Mouse (Mus musculus): ENCODE results near the gene Tmem132a.

Tmem132a gene

DNA sequence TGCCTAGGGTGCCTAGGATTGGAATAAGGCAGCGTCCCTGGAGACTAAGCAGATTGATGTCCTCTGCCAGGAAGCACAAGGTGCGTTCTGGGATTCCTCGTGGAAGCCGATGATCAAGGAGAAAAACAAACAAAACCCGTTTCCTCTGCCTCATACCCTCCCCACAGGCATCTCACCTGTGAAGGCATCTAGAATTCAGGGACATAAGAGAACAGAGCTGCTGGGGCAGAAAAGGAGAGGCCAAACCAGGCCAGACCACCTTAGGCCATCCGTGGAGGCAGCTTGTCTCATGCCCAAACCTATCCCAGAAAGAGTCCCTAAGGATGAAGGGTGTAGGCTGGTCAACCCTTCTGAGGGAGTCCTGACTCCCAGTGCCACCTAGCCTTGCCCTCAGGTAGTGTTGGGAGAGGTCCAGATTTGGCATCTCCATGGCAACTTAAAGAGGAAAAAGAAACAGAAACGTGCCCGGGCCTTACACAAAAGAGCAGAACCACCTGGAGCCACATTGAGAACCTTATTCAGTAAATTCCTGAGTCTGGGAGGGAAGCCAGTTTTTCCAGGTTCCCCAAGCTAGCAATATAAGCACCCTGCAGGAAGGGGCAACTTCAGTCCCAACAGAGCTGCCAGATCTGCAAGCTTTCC lies at the start of gene Tmem132a:
Tmem132a (minus strand) TSS at position 55 of the 642 bp plus-strand sequence.
- no peak for DNase-seq (ENCODE audit: low read depth, low spot score)

DNA sequence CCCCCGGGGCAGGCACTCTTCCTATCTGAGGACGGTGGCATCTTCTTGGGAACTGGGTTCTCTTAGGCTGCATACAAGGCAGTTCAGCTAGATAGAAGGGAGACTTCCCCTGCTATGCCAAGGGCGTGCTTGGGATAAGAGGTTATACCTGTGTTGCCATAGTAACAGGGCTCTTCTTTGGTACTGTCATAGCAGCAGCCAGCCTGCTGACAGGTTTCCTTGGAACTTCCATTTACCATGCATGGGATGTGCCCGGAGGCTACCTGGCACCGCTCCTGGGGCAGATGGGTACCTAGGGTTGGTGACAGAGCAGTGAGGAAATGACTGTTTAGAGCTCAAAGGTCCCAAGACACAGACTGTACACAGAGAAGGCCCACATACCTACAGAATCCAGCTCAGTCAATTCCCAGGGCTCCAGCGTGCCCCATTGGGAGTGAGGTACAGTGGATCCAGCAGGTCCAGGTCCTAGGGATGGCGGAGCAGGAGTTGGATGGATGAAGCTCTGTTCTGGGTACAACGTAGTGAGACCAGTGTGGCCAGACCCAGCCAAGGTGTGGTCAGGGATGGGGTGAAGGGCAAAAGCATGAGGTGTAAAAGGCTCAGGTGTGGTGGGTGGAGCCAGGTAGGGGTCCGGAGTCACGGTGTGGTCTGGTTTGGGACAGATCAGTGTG lies 48.7 kb upstream of the Tmem132a start:
- DNase-seq (ENCODE audit: low read depth, low spot score), result no peak

DNA sequence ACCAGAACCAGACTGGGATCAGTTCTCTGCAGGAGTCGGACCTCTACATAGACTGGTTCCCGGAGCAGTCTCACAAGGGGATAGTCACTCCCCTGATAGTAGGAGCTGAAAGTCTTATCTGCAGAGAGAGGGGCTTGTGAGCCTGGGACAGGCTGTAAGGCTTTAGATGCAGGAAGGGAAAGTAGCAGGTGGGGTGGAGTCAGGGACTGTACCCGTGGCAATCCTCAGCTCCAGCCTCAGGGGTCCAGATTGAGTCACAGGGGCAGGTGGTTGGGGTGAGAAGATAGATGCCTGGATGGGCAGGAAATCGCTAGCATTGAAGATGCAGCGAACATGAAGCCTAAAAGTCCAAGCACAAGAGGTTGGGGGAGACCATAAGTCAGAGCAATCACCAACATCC lies 46.8 kb upstream of the Tmem132a start:
- DNase-seq (ENCODE audit: low read depth, low spot score), result no peak

DNA sequence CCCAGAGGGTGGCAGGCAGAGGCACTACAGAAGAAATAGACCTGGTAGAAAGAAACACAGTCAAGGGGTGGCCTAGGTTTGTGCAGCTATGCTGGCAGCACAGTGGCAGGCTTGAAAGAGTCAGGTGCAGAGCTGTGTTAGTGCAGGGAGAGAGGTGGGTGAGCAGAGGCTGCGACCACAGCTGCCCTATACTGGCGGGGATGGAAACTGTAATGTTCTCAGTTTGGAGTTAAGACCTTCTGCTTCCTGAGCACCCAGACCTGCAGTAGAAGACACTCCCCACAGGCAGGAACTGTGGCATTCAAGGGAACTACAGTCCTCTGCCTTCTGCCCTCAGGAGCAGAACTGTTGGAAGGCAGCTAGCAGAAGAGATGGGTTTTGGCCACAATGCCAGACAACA lies 45.1 kb upstream of the Tmem132a start:
- no peak for DNase-seq (ENCODE audit: low read depth, low spot score)

DNA sequence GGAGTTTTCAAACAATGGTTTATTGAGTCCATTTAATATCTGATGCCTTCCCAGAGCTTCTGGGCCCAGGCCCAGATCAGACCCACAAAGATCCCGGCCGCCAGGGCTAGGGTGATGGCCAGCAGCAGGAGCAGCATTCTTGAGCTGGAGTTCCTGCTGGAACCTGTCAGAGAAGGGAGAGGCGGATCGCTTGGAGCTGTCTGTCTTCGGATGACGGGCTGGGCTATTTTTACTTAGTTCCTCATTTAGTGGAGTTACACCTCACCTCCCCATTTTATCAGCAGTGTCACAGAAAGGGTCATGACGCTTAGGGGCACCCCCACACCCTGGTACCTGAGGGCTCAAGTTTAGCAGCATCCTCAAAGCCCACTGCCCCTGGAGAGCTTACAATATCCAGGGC lies 44.6 kb upstream of the Tmem132a start:
- no peak for DNase-seq (ENCODE audit: low read depth, low spot score)

DNA sequence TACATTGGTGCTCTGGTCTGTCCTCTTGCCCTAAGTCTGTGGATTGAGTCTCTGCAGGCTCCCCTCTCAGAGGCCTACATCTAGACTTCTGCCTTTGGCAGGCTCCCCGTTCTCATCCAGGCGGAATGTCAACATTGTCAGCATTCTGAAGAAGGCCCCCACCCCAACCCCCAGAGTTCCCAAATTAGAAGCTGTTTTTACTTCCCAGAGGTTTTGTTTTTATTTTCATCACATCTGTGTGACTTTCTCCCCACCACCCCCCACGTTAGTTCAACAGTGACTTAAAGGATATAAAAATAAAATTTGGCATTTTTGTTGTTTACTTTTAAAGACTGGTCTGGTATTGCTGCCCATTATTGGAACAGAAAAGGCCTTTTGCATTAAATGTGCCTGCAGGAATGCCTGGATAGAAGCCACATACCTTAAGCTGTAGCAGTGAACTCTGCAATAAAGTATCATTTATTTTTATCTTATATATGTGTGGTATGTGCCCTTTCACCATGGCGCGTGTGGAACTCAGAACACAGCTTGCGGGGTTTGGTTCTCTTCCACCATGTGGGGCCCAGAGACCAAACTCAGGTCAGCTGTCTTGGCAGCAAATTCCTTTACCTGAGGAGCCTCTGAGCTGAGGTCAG lies 39.5 kb upstream of the Tmem132a start:
- no peak for DNase-seq (ENCODE audit: low read depth, low spot score)

DNA sequence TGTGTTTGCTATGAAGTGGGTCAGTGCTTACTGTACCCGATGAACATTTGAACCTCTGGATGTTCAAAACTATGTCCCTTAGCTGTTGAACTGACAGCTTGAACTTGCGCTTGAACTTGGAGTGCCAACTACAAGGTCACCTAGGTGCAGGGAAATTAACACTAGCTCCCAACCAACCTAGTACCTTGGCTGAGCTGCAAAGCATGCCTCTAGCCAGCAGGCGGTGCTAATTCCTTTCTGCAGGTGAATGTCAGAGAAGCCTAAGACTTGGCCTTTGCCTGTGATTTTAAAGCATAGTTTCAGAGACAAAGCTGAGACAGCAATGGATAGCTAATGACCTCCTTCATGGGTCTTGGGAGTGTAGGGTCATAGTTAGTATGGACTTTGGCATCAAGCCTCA lies 38.2 kb upstream of the Tmem132a start:
- DNase-seq (ENCODE audit: low read depth, low spot score), result peak; percentile 67

DNA sequence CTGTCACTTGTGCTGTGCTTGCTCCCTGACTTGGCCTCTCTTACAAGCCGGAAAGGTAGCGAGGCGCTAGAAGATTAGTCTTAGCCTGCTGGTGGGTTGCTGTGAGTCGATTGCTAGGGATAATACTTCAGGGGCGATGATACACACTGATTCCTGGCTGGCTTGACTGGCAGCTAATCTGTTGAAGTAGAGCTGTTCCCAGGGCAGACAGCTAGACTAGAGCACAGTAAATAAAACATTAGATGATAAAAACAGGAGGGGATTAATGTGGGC lies 35.9 kb upstream of the Tmem132a start:
- DNase-seq (ENCODE audit: low read depth, low spot score), result no peak

DNA sequence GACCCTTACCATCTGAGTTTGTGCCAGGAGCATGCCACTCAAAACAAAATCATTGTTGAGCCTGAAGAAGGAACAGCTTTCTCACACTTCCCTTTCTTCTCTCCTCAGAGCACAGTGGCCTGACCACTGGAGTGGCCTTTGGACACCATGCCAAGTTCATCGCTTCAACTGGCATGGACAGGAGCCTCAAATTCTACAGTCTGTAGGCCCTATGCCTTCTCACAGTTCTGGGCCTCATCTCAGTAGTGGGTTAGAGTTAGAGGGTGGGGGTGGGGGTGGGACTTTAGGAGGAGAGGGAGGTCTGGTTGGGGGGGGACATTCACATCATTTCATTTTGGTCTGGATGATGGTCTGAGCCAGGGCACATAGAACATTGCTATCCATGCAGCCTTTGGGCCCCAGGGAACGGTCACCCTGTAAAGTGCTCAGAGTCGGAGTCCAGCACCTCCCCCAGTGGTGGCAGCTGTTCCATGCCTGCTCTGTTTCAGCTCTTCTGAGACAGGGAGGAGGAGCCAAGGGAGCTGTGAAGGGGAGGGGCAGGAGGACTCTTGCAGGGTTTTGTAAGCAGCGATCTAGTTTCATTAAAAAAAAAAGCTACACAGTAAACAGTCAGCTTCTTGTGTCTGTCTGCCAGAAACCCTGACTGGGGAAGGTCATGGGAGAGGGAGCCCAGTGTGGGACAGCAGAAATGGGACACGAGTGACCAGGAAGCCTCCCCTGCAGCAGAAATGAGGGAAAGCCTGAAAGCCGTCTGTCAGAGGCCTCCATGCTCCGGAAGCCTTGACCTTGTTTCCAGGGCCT lies 35.4 kb upstream of the Tmem132a start:
- DNase-seq (ENCODE audit: low read depth, low spot score), result no peak

DNA sequence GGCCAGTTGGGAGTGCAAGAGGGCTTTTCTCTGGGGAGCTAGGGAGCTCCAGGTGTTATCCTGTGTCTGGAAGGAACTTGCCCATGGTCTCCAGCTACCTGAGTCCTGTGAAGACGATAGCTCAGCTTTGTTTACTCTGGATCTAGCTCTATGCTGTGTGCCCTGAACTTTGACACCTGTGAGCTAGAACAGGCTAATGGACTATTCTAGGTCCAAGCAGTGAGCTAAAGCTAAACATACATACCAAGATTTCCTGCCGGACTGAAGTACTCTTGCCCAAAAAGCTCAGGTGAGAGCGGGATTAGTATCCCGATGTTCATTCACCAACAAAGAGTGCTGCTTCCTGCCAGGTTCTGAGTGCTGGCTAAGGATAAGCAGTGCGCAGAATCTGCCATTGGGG lies 34.8 kb upstream of the Tmem132a start:
- no peak for DNase-seq (ENCODE audit: low read depth, low spot score)

DNA sequence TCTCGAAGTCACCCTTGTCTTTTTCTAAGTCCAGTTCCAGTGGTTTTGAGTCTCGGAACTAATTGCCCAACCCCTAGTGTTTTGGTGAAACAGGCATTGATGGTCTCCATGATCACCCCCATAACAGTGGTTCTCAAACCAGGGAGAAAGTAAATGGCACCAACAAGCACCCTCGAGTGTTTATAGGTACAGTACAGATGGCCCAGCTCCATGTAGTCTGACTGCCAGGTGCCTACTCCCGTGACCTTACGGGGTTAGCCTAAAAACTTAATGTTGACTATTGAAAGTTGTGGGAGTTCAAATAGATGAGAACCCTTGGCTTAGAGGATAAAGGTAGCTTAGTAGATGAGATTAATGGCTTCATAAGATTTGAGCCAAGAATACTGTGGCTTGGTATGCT lies 31.3 kb upstream of the Tmem132a start:
- no peak for DNase-seq (ENCODE audit: low read depth, low spot score)

DNA sequence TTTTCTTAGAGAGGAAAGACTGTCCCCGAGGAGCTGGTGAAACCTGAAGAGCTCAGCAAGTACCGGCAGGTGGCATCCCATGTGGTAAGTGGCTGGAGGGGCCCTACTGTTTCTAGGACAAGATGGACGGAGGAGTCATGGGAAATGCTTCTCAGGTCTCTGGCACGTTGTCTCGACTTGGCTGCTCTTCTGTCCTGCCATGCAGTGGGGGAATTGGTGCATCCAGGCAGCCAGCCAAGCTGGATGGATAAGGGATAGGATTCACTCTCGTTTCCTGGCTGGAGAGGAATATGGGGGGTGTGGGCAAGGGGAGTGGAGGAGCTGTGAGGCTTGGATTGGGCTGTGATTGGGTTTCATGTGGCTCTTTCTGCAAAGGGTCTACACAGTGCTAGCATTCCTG lies 30.6 kb upstream of the Tmem132a start:
- DNase-seq (ENCODE audit: low read depth, low spot score), result no peak

DNA sequence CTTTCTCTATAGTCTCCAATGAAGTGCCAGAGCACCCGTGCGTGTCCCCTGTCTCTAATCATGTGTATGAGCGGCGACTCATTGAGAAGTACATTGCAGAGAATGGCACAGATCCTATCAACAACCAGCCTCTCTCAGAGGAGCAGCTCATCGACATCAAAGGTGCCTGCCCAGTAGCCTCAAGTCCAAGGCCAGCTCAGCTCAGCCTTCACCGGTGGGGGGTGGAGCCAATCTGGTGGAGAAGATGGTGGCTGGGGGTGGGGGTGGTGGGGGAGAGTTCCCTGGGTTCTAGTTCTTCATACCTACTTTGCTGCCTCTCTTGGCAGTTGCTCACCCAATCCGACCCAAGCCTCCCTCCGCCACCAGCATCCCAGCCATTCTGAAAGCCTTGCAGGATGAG lies 27.8 kb upstream of the Tmem132a start:
- no peak for DNase-seq (ENCODE audit: low read depth, low spot score)

DNA sequence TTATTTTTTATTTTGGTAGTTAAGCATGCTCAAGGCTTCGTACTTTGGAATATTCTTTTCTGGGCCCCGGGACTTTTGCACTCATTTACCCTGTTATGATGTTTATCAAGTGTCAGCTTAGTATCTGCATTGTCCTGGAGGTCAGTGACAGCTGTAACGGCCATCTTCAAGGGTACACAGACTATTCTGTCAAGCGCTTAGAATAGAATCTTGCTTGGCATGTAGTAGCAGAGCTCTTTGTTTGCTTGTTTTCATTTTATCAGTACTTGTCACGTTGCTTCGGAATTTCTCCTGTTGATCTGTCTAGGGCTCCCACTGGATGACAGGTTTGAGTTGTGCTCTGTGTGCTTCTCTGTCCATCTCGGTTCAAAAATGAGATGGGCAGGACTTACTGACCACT lies 27.1 kb upstream of the Tmem132a start:
- no peak for DNase-seq (ENCODE audit: low read depth, low spot score)

DNA sequence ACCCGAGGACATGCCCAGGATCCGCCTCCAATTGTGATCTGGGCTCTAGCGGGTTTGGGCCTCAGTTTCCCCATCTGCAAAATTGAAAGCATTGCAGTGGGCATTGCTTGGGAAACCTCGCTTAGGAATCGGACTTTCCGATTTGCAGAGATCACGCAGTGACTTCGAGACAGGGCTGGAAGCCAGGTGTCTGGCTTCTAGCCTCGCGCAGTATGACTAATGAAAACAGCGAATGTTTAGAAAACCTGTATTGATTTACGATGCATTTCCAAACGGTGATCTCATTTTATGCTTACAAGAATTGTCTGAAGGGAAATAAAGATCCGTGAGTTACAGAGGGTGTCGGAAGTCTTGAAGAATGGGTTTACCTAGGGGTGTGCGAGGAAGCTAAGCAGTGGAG lies 26.0 kb upstream of the Tmem132a start:
- no peak for DNase-seq (ENCODE audit: low read depth, low spot score)

DNA sequence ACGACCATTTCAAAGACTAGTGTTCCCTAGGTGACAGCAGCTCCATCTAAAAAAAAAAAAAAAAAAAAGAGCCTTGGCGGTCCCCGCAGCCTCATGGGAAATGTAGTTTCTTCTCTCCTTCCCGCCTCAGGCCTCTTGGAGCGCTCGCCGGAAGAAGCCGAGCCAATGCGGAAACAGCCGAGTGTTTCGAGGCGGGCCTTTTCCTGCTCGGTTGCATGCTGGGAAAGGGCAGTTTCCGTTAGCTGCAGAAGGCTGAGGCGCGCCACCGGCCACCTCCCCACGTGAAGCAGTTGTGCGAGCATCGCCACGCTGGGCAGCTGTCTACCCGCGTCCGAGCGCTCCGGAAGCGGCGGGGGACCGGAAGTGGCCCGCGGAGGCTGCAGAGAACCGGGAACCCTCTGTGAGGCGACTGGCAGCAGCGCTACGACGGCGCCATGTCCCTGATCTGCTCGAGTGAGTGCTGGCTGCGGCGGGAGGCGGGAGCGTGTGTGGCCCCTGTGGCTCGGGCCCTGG lies 25.3 kb upstream of the Tmem132a start, which contains the start of gene Prpf19:
Prpf19 (plus strand) TSS at position 216 of the 513 bp plus-strand sequence.
- peak; percentile 98 for DNase-seq (ENCODE audit: low read depth, low spot score)

DNA sequence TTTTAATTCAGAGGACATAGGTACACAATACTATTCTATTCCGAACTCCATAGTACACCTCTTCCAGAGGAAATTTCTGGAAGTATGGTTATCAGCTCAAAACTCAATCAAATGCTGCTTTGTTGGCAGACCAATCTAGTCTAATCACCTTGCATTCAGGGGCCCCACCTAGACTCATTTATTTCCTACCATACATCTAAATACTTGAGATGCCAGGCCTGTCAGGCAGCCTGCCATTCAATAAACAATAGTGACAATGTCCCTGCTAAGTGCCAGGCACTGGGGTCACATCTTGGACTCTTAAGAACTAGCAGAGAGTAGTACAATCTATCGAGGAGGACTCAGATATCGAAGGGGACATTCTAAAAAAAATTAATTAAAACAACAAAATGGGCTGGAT lies 22.5 kb upstream of the Tmem132a start:
- no peak for DNase-seq (ENCODE audit: low read depth, low spot score)

DNA sequence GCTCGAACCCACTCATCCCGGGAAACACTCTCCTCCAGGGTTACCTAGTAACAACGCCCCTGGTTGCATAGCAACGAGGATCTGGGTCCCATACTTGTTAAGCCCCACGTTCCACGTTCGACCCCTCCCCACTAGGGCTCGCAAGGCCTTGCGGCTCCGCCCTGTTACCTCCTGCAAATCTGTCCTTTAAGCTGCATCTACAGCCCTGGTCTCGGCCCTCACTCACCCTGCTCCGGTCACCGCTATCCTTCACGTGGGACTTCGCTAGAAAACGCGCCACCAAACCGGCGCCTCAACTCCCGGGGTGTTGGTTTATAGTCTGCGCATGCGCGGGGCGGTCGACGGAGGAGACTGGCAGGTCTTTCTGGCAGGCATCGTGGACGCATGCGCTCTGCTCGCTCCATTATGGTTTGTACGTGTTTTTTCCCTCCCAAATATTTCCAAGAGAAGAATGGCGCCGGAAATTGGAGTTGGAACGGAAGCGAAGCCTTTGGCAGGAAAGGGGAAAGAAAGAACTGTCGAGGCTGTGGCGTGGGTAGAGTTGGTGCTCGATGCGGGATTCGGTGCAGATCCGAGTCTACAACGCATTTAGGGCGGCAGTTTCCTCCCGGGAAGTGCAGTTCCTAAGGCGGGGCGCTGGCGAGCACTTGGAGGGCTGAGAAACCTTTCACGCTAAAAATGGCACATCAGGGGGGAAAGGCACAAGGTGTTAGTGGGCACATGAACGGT lies 11.8 kb upstream of the Tmem132a start, which contains the start of gene Tmem109:
Tmem109 (minus strand) TSS at position 576 of the 729 bp plus-strand sequence.
- DNase-seq (ENCODE audit: low read depth, low spot score), result peak; percentile 95

DNA sequence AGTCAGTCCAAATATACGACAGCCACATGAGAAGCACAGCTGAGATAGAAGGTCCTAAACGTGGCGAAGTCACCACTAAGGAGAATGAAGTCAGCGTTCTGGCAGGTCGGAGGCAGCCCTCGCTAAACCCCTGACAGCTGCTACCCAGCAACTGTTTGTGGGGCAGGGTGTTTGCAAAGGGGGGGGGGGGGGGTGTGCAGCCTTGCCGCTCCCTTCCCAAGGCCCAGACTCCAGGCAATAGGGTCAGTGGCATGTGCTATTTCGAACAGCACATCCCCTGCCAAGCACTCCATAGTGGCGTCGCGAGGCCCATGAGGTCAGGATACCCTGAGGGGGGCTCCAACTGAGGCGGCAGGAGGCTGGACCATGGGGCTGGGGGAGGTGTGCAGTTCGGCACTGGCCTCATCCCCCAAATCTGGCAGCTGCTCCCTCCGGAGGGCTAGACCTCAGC lies 11.3 kb upstream of the Tmem132a start:
- DNase-seq (ENCODE audit: low read depth, low spot score), result no peak

DNA sequence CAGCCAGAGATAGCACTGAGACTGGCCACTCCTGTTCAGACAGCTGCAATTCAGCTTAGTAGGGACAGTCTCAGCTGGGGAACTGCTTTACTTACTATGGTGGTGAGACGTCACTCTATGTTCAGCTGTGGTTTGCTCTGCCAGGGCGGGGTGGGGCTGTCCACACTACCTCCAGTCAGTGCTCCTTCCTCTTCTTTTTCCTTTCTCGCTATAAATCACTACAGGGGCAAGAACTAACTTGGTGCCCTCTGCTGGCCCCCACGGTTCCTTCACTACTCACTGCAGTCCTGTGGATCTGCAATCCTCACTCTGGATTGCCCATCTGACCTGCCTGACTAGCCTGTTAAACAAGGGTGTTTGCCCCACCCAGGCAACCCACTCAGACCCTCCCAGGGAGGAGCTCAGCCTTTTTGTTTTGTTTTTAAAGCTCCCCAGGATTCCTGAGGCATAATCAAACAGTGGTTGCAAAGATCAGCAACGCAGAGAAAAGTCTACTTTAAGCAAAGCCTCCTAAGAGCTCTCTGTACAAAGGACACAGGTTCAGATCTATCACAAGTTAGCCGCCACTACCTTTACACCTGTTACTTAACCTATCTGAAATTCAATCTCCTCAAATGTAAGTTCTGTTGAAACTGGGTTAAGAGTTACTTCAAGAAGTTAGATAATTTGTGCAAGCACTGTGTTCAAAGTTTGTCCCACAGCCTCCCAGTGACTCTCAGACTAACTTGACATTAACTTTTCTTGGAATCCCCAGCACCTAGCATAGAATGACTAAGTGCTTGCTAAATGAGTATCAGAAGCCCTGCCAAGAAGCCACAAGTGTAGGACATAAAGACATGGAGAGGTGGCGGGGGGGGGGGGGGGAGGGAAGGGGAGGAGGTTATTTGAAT lies 10.6 kb upstream of the Tmem132a start:
- peak; percentile 80 for DNase-seq (ENCODE audit: low read depth, low spot score)
